Mouse (Mus musculus): ENCODE measurements around the gene Rtkn2.
"Not testable (repeated sequence)": the region's sequence is repeated elsewhere in the genome, so short reads cannot be mapped to it uniquely, and the experiment has no call there.

Gene Rtkn2

DNA sequence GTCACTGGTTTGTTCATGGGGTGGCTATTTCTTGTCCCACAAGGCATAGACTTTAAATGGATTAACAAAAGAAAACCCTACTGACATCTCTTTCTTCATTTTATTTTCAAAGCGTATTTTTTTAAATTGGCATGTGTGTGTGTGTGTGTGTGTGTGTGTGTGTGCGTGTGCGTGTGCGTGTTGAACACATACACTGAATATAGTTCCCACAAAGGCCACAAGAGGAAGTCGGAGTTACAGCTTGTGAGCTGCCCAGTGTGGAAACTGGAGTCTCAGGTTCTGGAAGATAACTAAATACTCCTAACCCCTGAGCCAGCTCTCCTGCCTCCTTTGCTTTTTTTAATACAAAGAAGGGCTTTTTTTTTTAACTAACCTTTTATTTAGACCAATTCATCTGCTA is 95.8 kb downstream of the Rtkn2 start:
- DNase-seq (ENCODE audit: low spot score), result no peak

- DNase-seq (ENCODE audit: low spot score), result no peak
Observed at GRCm38 (mm10) chr10:68078708-68079107, 99.3 kb downstream of the Rtkn2 start.

DNA sequence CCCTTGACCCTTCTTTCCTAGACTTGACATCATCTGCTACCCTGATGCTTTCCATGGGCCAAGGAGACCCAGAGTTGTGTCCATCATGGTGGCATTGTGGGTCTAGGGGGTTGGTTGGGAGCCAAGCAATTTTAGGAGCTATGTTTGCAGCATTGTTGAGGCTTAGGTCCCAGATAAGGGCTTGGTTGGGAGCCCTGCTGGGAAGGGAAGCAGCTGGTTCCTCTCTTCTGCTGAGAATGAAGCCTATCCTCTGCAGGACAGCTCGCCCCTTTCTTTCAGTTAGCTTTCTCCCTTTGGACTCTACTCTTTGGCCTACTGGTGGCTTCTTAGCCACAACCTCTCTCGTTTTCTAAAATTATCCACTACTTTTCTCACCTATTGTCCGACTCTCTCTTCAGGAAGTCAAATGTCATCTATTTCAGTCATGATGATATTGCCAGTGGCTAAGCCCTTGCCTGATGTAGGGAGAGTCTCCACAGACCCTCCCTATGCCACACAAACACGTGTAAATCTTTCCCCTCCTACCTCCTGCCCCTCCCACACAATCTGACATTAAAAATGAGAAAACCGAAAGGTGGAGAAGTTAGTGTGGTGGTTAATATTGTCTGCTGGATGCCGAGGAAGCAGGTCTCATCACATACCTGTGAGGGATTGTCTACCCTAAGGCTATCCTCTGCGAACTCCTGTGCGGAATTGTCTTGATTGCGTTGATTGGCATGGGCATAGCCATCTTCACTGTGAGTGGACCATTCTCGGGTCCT is 100.7 kb downstream of the Rtkn2 start:
- no peak for DNase-seq (ENCODE audit: low spot score)

DNA sequence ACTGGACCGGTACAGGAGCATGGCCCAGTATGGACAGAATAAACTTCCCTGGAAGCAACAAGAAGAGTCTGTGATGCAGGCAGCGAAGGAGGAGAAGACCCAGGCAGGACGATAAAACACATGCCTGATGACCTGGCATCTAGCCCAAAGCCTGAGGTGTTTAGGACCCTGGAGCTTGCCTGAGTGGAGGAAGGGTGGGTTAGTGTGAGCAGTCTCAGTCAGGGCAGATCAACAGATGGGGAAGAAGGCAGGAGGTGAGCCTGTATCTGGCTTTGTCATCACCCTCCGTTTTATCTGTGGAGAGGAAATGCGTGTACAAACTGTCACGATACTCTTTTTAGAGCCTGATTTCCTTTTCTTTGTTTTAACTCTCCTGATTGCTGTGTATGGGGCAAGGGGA is 102.3 kb downstream of the Rtkn2 start:
- no peak for DNase-seq (ENCODE audit: low spot score)

- no peak for DNase-seq (ENCODE audit: low spot score)
Observed at GRCm38 (mm10) chr10:68085574-68085973, 106.2 kb downstream of the Rtkn2 start.

DNA sequence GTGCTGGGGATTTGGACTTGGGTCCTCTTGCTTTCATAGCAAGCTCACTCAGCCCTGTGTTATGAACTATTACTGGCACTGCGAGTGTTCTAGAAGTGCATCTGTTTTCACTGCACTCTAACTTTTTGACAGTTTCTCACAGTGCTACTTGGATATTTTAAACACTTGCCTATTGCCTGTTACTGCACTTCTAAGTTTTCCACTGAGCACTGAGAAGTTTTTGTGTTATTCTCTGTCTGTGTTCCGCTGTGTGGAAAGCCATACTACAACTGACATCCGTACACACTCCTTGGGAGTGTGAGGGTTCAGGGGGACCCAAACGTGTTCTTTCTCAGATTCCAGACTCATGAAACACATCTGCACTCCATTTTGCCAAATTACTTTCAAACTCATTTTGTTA is 107.6 kb downstream of the Rtkn2 start:
- DNase-seq (ENCODE audit: low spot score), result no peak

DNA sequence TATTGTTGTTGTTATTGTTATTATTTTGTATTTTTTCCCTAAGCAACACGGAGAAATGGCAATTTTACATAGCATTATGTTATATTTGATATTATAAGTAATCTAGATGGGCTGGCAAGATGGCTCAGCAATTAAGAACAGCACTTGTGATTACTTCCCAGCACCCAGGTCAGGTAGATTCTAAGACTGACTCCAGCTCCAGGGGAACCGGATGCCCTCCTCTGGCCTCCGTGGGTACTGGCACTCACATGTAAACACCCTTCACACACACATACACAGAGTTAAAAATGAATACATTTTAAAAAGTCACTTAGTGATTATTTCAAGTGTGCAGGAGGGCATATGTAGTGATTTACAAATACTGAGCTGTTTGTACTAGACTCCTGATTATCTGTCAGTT is 108.4 kb downstream of the Rtkn2 start:
- DNase-seq (ENCODE audit: low spot score), result no peak

- DNase-seq (ENCODE audit: low spot score), result no peak
Observed at GRCm38 (mm10) chr10:68089435-68090196, 110.2 kb downstream of the Rtkn2 start.

DNA sequence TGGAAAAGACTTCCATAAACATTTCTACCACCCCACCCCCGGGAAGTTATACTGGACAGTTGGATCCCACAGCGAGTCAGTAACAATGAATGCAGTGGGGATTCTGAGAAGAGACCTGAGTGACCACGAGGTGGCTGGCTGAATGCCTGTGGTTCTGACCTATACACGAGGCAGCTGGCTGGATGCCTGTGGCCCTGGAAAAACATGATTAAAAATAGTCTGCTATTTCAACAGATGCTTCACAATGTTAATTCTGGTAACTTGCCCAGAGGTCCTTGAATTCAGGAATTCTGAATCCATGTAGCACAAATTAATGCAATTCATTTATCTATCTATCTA is 110.8 kb downstream of the Rtkn2 start:
- DNase-seq (ENCODE audit: low spot score), result peak; percentile 75

DNA sequence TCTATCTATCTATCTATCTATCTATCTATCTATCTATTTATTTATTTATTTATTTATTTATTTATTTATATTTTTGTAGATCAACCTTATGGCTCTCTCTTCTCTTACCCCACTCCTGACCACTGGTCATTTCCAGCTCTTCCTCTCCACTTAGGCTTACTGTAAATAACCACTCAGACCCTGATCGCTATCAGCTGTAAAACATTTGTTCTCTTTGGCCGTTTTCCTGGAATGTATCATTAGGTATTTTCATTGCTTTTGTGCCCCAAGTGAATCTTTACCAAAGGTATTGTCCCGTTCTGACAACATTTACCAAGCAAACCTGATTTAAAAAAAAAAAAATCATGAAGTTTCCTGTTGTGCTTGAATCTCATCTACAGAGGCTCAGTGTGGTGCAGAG is 111.2 kb downstream of the Rtkn2 start:
- DNase-seq (ENCODE audit: low spot score), result no peak

DNA sequence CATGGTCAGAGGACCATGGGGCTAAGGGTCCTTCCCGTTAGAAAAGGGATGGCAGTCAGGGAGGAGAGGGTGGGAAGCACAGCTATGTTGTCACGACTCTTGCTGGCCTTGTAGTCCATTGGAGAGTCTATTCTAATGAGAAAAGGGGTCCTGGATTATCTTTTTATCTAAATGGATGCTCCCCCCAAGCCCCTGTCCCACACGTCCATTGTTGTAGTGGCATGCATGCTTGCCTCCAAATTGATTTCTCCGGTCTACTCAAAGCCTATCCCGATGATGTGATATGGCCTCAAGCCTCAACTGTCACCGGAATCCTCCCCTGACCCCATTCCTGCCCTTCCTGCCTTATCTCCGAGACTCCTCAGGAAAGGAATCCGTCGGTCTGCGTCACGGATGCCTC is 111.6 kb downstream of the Rtkn2 start:
- DNase-seq (ENCODE audit: low spot score), result no peak

GRCm38 (mm10) chr10:68091840-68092239 is 112.5 kb downstream of the Rtkn2 start:
- DNase-seq (ENCODE audit: low spot score), result no peak

DNA sequence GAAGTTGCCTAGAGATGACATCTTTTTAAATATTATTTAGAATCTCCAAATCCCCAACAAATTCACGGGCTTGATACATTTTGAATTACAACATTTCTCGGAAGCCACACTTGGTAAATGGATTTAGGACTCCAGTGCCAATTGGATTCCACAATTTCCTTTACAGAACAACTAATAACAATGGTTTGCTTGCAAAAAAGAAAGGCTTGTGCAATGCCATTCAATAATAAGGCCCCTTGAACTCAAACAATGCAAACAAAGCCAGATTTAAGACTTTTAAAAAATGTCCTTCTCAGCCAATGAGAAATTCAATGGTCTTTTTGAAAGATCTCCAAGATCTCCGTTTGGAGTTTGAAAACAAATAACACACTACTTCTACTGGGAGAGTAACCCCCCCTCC is 114.1 kb downstream of the Rtkn2 start:
- no peak for DNase-seq (ENCODE audit: low spot score)

- no peak for DNase-seq (ENCODE audit: low spot score)
Observed at GRCm38 (mm10) chr10:68095136-68095535, 115.8 kb downstream of the Rtkn2 start.

DNA sequence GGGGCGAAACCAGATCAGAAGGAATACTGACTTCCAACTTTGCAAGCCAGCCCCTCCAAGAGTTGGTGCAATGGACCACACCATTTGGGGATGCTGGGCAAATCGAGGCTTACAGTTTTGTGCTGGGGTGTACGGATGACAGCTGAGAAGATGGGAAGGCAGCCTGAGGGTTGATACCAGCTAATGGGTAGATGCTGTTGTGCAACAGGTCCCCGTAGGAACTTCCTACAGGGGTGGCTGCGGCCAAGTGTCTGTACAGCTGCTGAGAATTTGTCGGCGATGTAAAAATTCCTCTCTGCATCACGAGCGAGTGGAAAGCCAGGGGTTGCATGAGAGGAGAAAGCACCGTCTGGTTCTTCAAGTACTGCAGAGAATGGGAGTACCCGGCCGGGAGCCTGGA is 117.0 kb downstream of the Rtkn2 start:
- no peak for DNase-seq (ENCODE audit: low spot score)

GRCm38 (mm10) chr10:68097821-68098675 is 118.7 kb downstream of the Rtkn2 start:
- no peak for DNase-seq (ENCODE audit: low spot score)

DNA sequence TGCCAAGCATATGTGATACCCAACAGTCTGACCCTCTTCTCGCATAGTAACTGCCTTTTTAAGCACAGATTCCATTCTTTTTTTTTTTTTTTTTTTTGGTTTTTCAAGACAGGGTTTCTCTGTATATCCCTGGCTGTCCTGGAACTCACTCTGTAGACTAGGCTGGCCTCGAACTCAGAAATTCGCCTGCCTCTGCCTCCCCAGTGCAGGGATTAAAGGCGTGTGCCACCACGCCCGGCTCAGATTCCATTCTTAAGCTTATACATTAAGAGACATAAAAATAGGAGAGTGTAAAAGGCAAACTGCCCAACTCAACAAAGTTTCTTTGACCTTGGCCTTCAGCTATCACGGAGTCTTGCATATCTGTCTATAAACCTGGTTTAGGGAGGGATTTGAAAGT is 120.4 kb downstream of the Rtkn2 start:
- DNase-seq (ENCODE audit: low spot score), result not testable (repeated sequence)

DNA sequence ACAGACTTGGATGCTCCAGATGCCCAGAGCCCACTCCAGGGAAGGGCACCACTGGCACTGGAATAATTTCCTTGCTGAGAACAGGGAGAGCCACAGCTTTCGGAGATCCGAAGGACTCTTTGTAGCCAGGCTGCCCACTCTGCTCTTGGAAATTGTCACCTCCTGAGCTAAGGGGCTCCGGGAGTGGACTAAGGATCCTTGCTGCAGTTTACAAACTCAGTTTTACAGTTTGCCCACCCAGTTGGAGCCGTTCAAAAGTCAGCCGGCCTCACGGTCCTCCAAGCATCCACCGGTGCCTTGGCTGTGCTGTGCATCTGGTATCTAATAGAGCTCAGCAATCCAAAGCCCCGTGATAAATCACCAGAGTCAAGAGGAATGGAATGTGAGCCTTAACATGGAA is 121.1 kb downstream of the Rtkn2 start:
- no peak for DNase-seq (ENCODE audit: low spot score)

DNA sequence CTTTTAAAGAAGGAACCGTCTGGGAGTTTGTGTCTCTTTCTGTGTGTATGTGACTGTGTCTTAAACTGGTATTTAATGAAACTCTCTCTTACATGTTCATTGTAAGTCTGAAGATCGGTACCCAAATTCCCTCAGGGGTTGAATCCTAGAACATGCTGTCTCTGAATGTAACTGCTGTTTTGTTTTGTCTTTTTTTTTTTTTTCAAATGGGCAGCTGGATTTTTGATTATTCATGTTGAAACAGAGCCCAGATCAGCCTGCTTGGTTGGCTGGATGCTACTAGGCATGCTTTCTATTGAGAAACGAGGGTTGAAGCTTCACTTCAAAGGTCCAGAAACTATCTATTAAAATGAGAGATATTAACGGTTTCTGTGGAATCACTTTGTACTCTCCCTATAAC is 121.9 kb downstream of the Rtkn2 start:
- DNase-seq (ENCODE audit: low spot score), result no peak

- no peak for DNase-seq (ENCODE audit: low spot score)
Observed at GRCm38 (mm10) chr10:68102566-68102965, 123.2 kb downstream of the Rtkn2 start.

DNA sequence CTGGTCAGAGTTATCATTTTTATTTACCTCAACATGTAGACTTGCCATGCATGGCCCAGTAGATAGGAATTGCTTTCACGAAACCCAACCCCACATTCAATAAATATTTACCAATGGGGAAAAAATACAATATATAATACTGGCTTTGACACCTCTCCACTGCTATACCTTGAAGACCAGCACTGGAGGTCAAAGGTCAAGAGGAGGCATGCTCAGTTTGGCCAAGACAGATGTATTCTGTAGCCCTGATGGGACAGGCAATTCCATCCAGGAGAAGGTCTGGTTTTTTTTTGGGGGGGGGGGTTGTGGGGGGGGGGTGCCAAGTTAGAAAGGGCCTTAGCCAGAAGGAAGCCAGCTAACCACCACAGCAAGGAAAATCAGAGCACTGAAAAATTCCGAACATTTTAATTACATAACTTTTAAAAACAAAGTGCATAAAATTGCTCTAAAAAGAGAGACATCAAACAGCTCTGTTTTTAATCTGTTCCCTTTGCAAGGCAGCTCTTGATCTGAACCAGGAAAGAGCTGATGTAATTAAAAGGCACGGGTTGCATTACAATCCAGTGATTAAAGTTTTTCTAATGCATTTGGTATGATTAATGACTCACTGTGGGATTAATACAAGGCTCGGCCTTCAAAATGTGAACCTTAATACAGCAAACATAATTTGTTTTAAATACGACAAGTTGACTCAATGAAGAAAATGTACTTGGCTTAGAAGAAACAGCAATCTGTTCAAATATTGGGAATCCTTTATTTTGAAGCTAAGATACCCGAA is 123.9 kb downstream of the Rtkn2 start:
- DNase-seq (ENCODE audit: low spot score), result no peak

DNA sequence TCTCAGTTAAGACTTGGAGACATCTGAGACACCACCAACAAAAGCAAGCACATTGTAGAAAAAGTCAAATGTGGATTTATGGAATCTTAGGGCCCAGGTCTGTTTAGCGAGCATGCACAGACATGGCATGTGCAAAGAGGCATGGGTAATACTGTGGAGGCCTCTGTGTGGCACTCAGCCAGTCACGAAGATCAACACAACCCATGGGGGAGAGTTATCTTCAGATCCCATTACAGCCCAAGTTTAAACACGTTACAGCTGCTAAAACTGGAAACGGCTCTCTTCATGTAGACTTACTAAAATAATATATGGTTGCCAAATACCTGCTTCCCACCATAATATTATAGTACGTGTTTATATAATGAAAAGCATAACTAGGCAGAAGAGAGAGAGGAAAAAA is 124.6 kb downstream of the Rtkn2 start:
- DNase-seq (ENCODE audit: low spot score), result no peak

Measured in ovary, adult 18-20 months (tissue).